Mouse (Mus musculus) liver, postnatal 0 days (tissue): ENCODE results near the gene Rfesd.

Experiments used
- CTCF ChIP-seq: sonication (generic); IDR thresholded peaks from 2 replicates; pipeline ENCODE4 v1.5.1; 2016; ENCODE audit warnings: antibody characterized with exemption, low read depth
- EP300 ChIP-seq: IDR thresholded peaks from 2 replicates; pipeline ENCODE4 v1.6.1; 2016; ENCODE audit warnings: antibody characterized with exemption, low read depth, mild to moderate bottlenecking

DNA sequence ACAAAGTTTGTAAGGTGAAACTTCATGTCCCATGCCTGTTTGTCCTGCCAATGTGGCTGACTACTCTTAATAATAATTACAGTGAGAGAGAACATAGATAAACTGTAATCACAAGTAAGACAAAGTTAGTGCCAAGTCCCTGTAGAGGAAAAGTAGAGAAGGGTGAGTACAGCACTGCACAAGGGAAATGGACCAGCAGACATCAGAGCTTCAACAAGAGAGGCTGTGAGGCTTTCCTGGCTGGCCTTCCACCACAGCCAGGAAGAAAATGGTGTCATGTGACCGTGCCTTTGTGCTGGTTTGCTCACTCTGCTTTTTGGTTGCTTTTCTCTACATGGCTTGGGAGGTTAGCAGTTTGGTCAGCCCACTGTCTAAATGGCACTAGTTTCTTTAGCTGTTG, 42.9 kb downstream of the Rfesd start:
- TF ChIP-seq CTCF = no peak
- TF ChIP-seq EP300 = no peak
